Mouse (Mus musculus) adrenal gland, adult 2 months (tissue): ENCODE measurements around the gene Sdsl. TPM values are rescaled to one million over a fixed set of nuclear protein-coding genes. Genes with fewer than 3 reads are reported as not detected.

Source experiments
- DNase-seq: peaks from one replicate; pipeline ENCODE4 v3.0.0; 2021
- polyA plus RNA-seq: library from polyadenylated mRNA; depleted of rRNA; stranded (reverse); fragments of >200 nt; gene quantifications from 2 replicates; pipeline ENCODE4 v1.2.3, GENCODE M21; 2012; rRNA removed
- total RNA-seq, 2 experiments: library from RNA; stranded (reverse); gene quantifications; 2 replicates each; pipeline ENCODE4 v1.2.3; 2021

Sdsl gene
- total and polyA plus RNA-seq, 3 experiments, result 46.3 to 115 (median 71.9) TPM

- no peak for DNase-seq
Measured at GRCm38 (mm10) chr5:120428189-120428838, 44.3 kb downstream of the Sdsl start.

DNA sequence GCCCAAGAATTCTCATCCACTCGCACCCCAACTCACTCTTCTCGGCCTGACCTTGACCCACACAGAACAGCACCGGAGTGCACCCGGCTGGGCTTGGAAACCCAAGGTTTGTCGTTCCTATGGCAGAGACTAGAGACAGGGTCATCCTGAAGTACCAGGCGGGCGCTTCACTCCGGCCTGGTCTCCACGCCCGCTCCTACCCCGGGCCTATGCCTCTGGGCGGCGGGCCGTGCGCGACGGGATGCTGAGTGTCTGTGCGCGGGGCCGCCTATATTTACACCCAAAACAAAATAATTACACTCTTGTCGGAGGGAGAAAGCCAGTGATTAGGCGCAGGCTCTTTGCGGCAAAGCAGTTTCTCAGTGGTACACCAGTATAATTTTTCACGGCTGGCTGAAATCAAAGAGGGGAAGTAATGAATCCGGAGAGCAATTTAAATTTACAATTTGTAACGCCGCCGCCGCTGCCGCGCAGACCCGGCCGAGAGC, 45.1 kb downstream of the Sdsl start:
- DNase-seq, result no peak

- DNase-seq, result no peak
Measured at GRCm38 (mm10) chr5:120426572-120426971, 46.0 kb downstream of the Sdsl start.

- DNase-seq, result no peak
Measured at GRCm38 (mm10) chr5:120425711-120426110, 46.9 kb downstream of the Sdsl start.

GRCm38 (mm10) chr5:120424657-120425056, 48.0 kb downstream of the Sdsl start:
- DNase-seq, result no peak

GRCm38 (mm10) chr5:120424039-120424438, 48.6 kb downstream of the Sdsl start:
- peak; percentile 72 for DNase-seq

DNA sequence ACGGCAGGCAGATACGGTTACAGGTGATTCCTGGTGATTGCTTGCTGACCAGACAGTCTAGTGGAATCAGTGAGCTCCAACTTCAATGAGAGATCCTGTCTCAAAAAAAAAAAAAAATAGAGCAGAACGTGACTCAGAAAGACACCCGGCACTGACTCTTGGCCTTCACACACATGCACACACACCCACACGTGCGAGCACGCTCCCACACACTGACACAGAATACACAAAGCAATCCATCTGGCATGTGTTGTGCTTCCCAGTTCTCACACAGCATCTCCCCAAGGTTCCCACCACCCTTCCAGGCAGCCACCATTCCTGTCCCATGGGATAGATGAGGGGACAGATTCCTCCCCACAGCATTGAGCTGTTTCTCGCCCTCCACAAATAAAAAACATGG, 52.5 kb downstream of the Sdsl start:
- no peak for DNase-seq

DNA sequence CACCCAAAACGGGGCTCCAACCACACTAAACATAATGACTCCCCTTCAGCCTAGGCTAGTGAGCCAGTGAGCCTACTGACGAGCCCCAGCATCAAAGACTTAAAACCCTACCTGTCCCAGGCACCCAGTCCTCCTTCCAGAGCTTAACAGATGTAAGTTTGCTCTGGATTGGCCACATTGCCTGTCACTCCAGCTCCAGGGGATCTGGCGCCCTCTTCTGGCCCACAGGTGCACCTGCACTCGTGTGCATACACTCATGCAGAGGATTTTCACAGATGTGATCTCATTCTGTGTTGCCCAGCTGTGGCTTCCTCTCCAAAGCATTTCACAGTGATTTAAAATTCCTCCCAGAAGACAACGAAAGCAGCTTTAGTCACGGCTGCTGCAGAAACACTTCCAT, 59.2 kb downstream of the Sdsl start:
- DNase-seq, result no peak

- DNase-seq, result peak; percentile 6
Measured at GRCm38 (mm10) chr5:120409385-120410378, 62.9 kb downstream of the Sdsl start.

DNA sequence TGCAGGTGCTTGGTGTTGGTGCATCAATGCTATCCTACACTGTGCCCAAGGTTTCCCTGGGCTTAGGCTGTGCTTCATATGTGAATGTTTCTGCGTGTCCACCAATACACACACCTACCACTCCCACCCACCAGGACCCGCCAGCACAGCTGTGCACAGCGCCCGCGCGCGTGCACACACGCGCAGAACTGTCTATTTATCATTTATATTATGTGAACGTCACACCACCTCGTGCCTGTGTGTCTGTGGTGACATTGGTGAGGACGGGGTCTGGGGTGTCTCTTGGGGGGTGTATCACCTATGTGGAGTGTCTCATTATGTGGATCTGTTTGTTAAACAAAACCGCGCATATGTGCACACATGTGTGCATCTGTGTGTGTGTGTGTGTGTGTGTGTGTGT, 63.7 kb downstream of the Sdsl start:
- no peak for DNase-seq

Other genes starting within 250 kb of the Sdsl start
- not detected for gene Lhx5, start 41.1 kb downstream of the Sdsl start, total RNA-seq
- not detected in 2 replicates for gene Lhx5, start 41.1 kb downstream of the Sdsl start, polyA plus RNA-seq
- gene Sds, start 3.7 kb upstream of the Sdsl start, total RNA-seq, result under 1 TPM in 1 of 2 experiments, not detected in 1; 0.55 TPM
- gene Sds, start 3.7 kb upstream of the Sdsl start, polyA plus RNA-seq, result 1.2 TPM in 1 of 2 replicates, not detected in the other
- gene Plbd2, start 30.8 kb upstream of the Sdsl start, total RNA-seq, result 10 to 100 TPM; 85.2 to 91.3 TPM
- gene Plbd2, start 30.8 kb upstream of the Sdsl start, polyA plus RNA-seq, result 70.2 and 92.9 TPM in 2 replicates
- 10 to 100 TPM; 25.5 to 46.3 TPM for gene Slc8b1, start 38.4 kb upstream of the Sdsl start, total RNA-seq
- 40.1 and 49.3 TPM in 2 replicates for gene Slc8b1, start 38.4 kb upstream of the Sdsl start, polyA plus RNA-seq
- 10 to 100 TPM; 38.1 to 51.3 TPM for gene Tpcn1, start 115.9 kb upstream of the Sdsl start, total RNA-seq
- 48.9 and 59.8 TPM in 2 replicates for gene Tpcn1, start 115.9 kb upstream of the Sdsl start, polyA plus RNA-seq
- under 1 TPM; 0.29 to 0.55 TPM for gene Iqcd, start 116.2 kb upstream of the Sdsl start, total RNA-seq
- gene Iqcd, start 116.2 kb upstream of the Sdsl start, polyA plus RNA-seq, result 0.29 and 0.49 TPM in 2 replicates
- gene Rita1, start 139.8 kb upstream of the Sdsl start, total RNA-seq, result 10 to 100 TPM; 11.6 to 22.7 TPM
- 32.5 and 33.5 TPM in 2 replicates for gene Rita1, start 139.8 kb upstream of the Sdsl start, polyA plus RNA-seq
- 10 to 100 TPM; 46.8 to 49.5 TPM for gene Ddx54, start 139.9 kb upstream of the Sdsl start, total RNA-seq
- gene Ddx54, start 139.9 kb upstream of the Sdsl start, polyA plus RNA-seq, result 42.7 and 49.6 TPM in 2 replicates
- gene Cfap73, start 161.4 kb upstream of the Sdsl start, total RNA-seq, result 1 to 10 TPM in 1 of 2 experiments, not detected in 1; 1.6 TPM
- gene Cfap73, start 161.4 kb upstream of the Sdsl start, polyA plus RNA-seq, result not detected in 2 replicates
- 10 to 100 TPM in 1 of 2 experiments, 1 to 10 TPM in 1; 4.6 to 16.1 TPM for gene Rasal1, start 176.0 kb upstream of the Sdsl start, total RNA-seq
- 19.0 and 19.2 TPM in 2 replicates for gene Rasal1, start 176.0 kb upstream of the Sdsl start, polyA plus RNA-seq
- 10 to 100 TPM; 12.8 to 13.4 TPM for gene Dtx1, start 239.1 kb upstream of the Sdsl start, total RNA-seq
- 28.5 and 28.6 TPM in 2 replicates for gene Dtx1, start 239.1 kb upstream of the Sdsl start, polyA plus RNA-seq